Mouse (Mus musculus): ENCODE measurements around the gene Adgrb3. TPM values are rescaled to one million over a fixed set of nuclear protein-coding genes. Genes with fewer than 3 reads are reported as not detected.

The Adgrb3 gene
- polyA plus RNA-seq, 1 experiment from 2014 or later, result 2.4 TPM

GRCm38 (mm10) chr1:25419378-25419777 is 410.1 kb downstream of the Adgrb3 start:
- H3K9me3 ChIP-seq (replicated peaks), result no peaks in the 10 kb centered on the region
- H3K4me1 ChIP-seq, result no peaks in the 10 kb centered on the region
- H3K4me2 ChIP-seq (replicated peaks), result no peak overlapping the region
- H3K36me3 ChIP-seq, result no peaks in the 10 kb centered on the region
- H3K9ac ChIP-seq, result no peak overlapping the region
- no peaks in the 10 kb centered on the region for H3K27me3 ChIP-seq
- ATAC-seq (ENCODE audit: insufficient number of reproducible peaks, low FRiP score, low TSS enrichment, low read depth), result no peak
- no peak overlapping the region for H3K4me3 ChIP-seq (replicated peaks)
- H3K27ac ChIP-seq (replicated peaks), result no peak overlapping the region

- no peak for ATAC-seq (ENCODE audit: insufficient number of reproducible peaks, low FRiP score, low TSS enrichment, low read depth)
- Histone ChIP-seq H3K4me3 (replicated peaks) (no peak overlapping the region), H3K4me2 (replicated peaks) (no peak overlapping the region), H3K27me3 (no peaks in the 10 kb centered on the region), H3K27ac (replicated peaks) (no peak overlapping the region), H3K9me3 (replicated peaks) (no peaks in the 10 kb centered on the region), H3K36me3 (no peaks in the 10 kb centered on the region), H3K9ac (no peak overlapping the region), H3K4me1 (no peaks in the 10 kb centered on the region)
- WGBS, result 69% methylated on average over 2 of the region's 2 CpGs
Measured at GRCm38 (mm10) chr1:25415084-25415483, 414.4 kb downstream of the Adgrb3 start.

- no peak for ATAC-seq (ENCODE audit: insufficient number of reproducible peaks, low FRiP score, low TSS enrichment, low read depth)
- H3K9me3 ChIP-seq (replicated peaks), result no peaks in the 10 kb centered on the region
- WGBS, result 78% methylated on average over 2 of the region's 2 CpGs
- no peak overlapping the region for H3K4me2 ChIP-seq (replicated peaks)
- no peaks in the 10 kb centered on the region for H3K36me3 ChIP-seq
- H3K4me1 ChIP-seq, result no peaks in the 10 kb centered on the region
- no peak overlapping the region for H3K4me3 ChIP-seq (replicated peaks)
- no peaks in the 10 kb centered on the region for H3K27me3 ChIP-seq
- H3K9ac ChIP-seq, result no peak overlapping the region
- H3K27ac ChIP-seq (replicated peaks), result no peak overlapping the region
Measured at GRCm38 (mm10) chr1:25364186-25364585, 465.3 kb downstream of the Adgrb3 start.

- Histone ChIP-seq H3K4me1 (no peaks in the 10 kb centered on the region), H3K36me3 (no peaks in the 10 kb centered on the region), H3K27ac (replicated peaks) (no peak overlapping the region), H3K4me3 (replicated peaks) (no peak overlapping the region), H3K4me2 (replicated peaks) (no peak overlapping the region), H3K9ac (no peak overlapping the region), H3K27me3 (no peaks in the 10 kb centered on the region), H3K9me3 (replicated peaks) (no peaks in the 10 kb centered on the region)
- WGBS, result 87% methylated on average over 4 of the region's 4 CpGs
- ATAC-seq (ENCODE audit: insufficient number of reproducible peaks, low FRiP score, low TSS enrichment, low read depth), result no peak
Measured at GRCm38 (mm10) chr1:25358554-25358953, 471.0 kb downstream of the Adgrb3 start.

DNA sequence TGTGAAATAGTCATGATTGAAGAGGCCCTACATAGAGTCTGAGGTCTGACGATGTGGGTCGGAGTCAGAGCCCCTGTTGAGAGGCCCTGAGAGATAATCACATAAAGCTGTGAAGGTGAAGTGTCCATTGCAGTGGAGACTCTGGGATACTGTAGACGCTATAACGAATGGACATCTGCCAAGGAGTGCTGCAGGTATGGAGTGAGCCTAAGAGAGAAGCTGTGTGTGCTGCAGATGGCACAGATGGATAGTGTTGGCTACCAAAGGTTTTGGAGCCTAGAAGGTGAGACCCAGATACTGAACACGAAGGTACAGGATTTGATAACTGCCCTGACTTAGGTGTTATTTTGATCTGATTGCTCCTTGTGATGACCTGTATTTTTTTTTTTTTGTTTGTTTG is 474.0 kb downstream of the Adgrb3 start:
- H3K4me2 ChIP-seq (replicated peaks), result no peak overlapping the region
- H3K36me3 ChIP-seq, result no peaks in the 10 kb centered on the region
- no peak overlapping the region for H3K4me3 ChIP-seq (replicated peaks)
- no peak overlapping the region for H3K27ac ChIP-seq (replicated peaks)
- ATAC-seq (ENCODE audit: insufficient number of reproducible peaks, low FRiP score, low TSS enrichment, low read depth), result no peak
- no peaks in the 10 kb centered on the region for H3K4me1 ChIP-seq
- 88% methylated on average over 5 of the region's 5 CpGs for WGBS
- no peak overlapping the region for H3K9ac ChIP-seq
- no peaks in the 10 kb centered on the region for H3K9me3 ChIP-seq (replicated peaks)
- no peaks in the 10 kb centered on the region for H3K27me3 ChIP-seq

DNA sequence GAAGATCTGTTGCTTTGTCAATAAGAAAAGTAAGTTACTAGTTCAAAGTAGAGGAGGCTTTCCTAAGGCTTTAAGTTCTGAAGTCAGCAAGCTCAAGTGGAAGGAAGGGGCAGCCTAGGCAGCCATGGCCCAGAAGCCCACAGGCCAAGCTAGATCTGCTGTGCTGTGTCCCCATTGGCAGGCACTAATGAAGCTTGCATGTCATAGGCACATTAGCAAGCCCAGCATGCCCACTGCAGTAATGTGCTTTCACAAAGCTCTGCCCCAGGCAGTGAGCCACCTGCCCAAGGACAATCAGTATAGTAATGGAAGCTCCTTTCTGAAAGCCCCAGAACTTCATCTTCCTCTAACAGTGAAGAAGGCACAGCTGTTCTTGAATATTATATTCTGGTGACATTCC is 484.6 kb downstream of the Adgrb3 start:
- H3K27me3 ChIP-seq, result no peaks in the 10 kb centered on the region
- no peak for ATAC-seq (ENCODE audit: insufficient number of reproducible peaks, low FRiP score, low TSS enrichment, low read depth)
- no peak overlapping the region for H3K4me3 ChIP-seq (replicated peaks)
- no peak overlapping the region for H3K9ac ChIP-seq
- H3K27ac ChIP-seq (replicated peaks), result no peak overlapping the region
- H3K36me3 ChIP-seq, result no peaks in the 10 kb centered on the region
- H3K9me3 ChIP-seq (replicated peaks), result no peaks in the 10 kb centered on the region
- no peaks in the 10 kb centered on the region for H3K4me1 ChIP-seq
- H3K4me2 ChIP-seq (replicated peaks), result no peak overlapping the region

- Histone ChIP-seq H3K9me3 (replicated peaks) (no peaks in the 10 kb centered on the region), H3K36me3 (no peaks in the 10 kb centered on the region), H3K4me1 (no peaks in the 10 kb centered on the region), H3K4me3 (replicated peaks) (no peak overlapping the region), H3K27me3 (no peaks in the 10 kb centered on the region), H3K9ac (no peak overlapping the region), H3K27ac (replicated peaks) (no peak overlapping the region), H3K4me2 (replicated peaks) (no peak overlapping the region)
- no peak for ATAC-seq (ENCODE audit: insufficient number of reproducible peaks, low FRiP score, low TSS enrichment, low read depth)
- 78% methylated on average over 2 of the region's 2 CpGs for WGBS
Measured at GRCm38 (mm10) chr1:25325406-25325805, 504.1 kb downstream of the Adgrb3 start.

DNA sequence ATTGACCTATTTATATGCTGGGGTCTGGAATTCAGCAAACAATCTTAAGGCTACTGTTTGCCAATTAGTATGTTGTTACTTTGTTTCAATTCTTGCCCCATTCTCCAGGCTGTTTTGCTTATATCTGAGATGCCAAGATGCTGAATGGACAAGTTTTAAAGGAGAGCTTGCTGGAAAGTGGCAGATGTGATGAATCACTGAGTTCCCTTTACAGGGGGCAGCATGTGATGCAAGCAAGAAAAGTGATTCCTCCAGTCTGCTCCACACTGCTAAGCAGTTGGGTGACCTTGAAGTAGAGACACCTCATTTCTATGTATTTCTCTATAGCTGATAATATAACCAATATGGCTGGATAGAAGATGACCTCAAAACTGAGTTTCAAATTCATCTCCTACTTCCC is 512.4 kb downstream of the Adgrb3 start:
- ATAC-seq (ENCODE audit: insufficient number of reproducible peaks, low FRiP score, low TSS enrichment, low read depth), result no peak
- H3K36me3 ChIP-seq, result no peaks in the 10 kb centered on the region
- H3K9ac ChIP-seq, result no peak overlapping the region
- no peak overlapping the region for H3K27ac ChIP-seq (replicated peaks)
- H3K4me2 ChIP-seq (replicated peaks), result no peak overlapping the region
- no peaks in the 10 kb centered on the region for H3K27me3 ChIP-seq
- no peaks in the 10 kb centered on the region for H3K4me1 ChIP-seq
- no peak overlapping the region for H3K4me3 ChIP-seq (replicated peaks)
- H3K9me3 ChIP-seq (replicated peaks), result no peaks in the 10 kb centered on the region

GRCm38 (mm10) chr1:25312344-25312743 is 517.2 kb downstream of the Adgrb3 start:
- no peak for ATAC-seq (ENCODE audit: insufficient number of reproducible peaks, low FRiP score, low TSS enrichment, low read depth)
- H3K27ac ChIP-seq (replicated peaks), result no peak overlapping the region
- no peaks in the 10 kb centered on the region for H3K4me1 ChIP-seq
- no peaks in the 10 kb centered on the region for H3K36me3 ChIP-seq
- 63% methylated on average over 2 of the region's 2 CpGs for WGBS
- no peak overlapping the region for H3K4me3 ChIP-seq (replicated peaks)
- H3K9ac ChIP-seq, result no peak overlapping the region
- H3K4me2 ChIP-seq (replicated peaks), result no peak overlapping the region
- no peaks in the 10 kb centered on the region for H3K27me3 ChIP-seq
- H3K9me3 ChIP-seq (replicated peaks), result no peaks in the 10 kb centered on the region

DNA sequence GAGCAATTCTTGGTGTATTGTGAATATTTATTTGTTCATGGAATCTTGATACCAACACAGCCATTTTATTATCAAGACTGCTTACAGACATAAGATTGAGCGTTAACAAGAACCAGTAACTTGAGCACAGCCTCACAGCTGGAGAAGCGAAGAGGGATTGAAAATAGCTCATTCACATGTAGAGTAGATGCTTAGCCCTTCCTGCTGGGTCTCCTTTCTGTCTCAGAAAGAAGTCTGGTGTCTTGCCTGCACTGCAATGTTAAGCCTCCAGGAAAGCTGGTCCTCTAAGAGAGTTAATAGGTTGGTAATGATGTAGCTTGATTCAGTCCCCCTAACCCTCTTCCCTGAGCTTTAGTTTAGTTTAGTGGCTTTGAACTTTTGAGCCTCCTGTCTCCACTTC is 519.4 kb downstream of the Adgrb3 start:
- no peak for ATAC-seq (ENCODE audit: insufficient number of reproducible peaks, low FRiP score, low TSS enrichment, low read depth)
- Histone ChIP-seq H3K9me3 (replicated peaks) (no peaks in the 10 kb centered on the region), H3K27me3 (no peaks in the 10 kb centered on the region), H3K4me3 (replicated peaks) (no peak overlapping the region), H3K36me3 (no peaks in the 10 kb centered on the region), H3K4me2 (replicated peaks) (no peak overlapping the region), H3K9ac (no peak overlapping the region), H3K4me1 (no peaks in the 10 kb centered on the region), H3K27ac (replicated peaks) (no peak overlapping the region)
- 36% methylated on average over 2 of the region's 2 CpGs for WGBS

DNA sequence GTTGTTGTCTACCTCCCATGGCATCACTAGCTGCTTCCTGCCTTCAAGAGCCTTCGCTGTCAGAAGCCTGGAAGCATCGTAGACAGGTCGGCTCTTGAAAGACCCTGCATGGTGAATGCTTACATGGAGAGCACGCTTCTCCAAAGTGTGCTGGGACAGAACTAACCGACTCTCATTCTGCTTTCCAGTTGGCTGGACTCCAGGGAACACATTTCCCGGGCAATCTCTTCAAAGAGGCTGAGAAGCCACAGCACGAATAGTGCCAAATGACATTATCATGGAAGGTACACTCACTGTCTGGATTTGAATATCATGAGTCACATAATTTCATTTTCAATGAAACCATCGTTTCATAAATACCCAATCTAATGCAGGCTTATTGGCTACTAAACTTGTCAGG is 548.0 kb downstream of the Adgrb3 start:
- H3K27ac ChIP-seq (replicated peaks), result no peak overlapping the region
- no peak overlapping the region for H3K9ac ChIP-seq
- H3K27me3 ChIP-seq, result no peaks in the 10 kb centered on the region
- H3K4me1 ChIP-seq, result no peaks in the 10 kb centered on the region
- 81% methylated on average over 8 of the region's 8 CpGs for WGBS
- H3K4me2 ChIP-seq (replicated peaks), result no peak overlapping the region
- no peaks in the 10 kb centered on the region for H3K36me3 ChIP-seq
- ATAC-seq (ENCODE audit: insufficient number of reproducible peaks, low FRiP score, low TSS enrichment, low read depth), result no peak
- no peaks in the 10 kb centered on the region for H3K9me3 ChIP-seq (replicated peaks)
- no peak overlapping the region for H3K4me3 ChIP-seq (replicated peaks)

DNA sequence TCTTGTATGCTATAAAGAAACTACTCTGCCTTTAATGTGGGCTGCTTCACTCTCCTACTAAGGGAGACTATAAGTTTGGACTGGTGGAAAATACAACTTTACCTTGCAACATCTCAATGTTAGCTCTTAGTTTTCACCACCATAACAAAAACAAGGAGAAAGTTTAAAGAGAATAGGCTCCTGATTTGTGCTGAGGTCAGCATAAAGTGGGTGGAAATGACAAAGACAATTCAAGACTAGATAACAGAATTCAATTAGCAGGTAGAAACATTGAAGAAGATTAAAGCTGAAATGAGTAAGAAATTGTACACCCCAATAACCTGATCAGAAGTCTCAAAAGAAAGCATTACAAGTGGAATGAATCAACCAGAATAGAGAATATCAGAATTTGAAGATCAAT is 578.9 kb downstream of the Adgrb3 start:
- H3K27ac ChIP-seq (replicated peaks), result no peak overlapping the region

DNA sequence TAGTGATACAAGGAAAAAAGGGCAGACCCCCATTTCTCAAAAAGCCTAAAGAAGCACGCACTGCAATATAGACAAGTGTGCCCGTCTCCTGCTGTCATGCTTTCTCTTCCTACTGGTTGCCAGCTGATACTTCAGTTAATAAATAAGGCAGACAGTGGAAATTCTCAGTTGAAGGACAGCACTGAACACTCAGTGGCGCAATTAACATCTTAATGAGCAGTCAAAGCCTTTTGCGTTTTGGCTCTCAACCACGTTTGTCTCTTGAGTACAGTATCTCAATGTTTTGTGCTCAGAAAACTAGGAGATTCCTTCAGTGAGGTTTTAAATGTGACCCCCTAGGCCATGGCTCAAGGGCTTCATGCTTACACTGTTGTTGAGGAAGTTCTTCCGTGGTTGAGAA is 587.1 kb downstream of the Adgrb3 start:
- no peaks in the 10 kb centered on the region for H3K9me3 ChIP-seq (replicated peaks)
- no peaks in the 10 kb centered on the region for H3K36me3 ChIP-seq
- no peaks in the 10 kb centered on the region for H3K27me3 ChIP-seq
- H3K4me3 ChIP-seq (replicated peaks), result no peak overlapping the region
- no peak overlapping the region for H3K9ac ChIP-seq
- H3K27ac ChIP-seq (replicated peaks), result no peak overlapping the region
- no peak for ATAC-seq (ENCODE audit: insufficient number of reproducible peaks, low FRiP score, low TSS enrichment, low read depth)
- no peaks in the 10 kb centered on the region for H3K4me1 ChIP-seq
- 76% methylated on average over 6 of the region's 6 CpGs for WGBS
- H3K4me2 ChIP-seq (replicated peaks), result no peak overlapping the region

More for the DNA sequence above, 578.9 kb downstream of the Adgrb3 start:
- no peak overlapping the region for H3K4me3 ChIP-seq (replicated peaks)
- H3K36me3 ChIP-seq, result no peaks in the 10 kb centered on the region
- no peak for ATAC-seq (ENCODE audit: insufficient number of reproducible peaks, low FRiP score, low TSS enrichment, low read depth)
- no peaks in the 10 kb centered on the region for H3K4me1 ChIP-seq
- H3K9ac ChIP-seq, result no peak overlapping the region
- no peaks in the 10 kb centered on the region for H3K9me3 ChIP-seq (replicated peaks)
- no peak overlapping the region for H3K4me2 ChIP-seq (replicated peaks)
- H3K27me3 ChIP-seq, result no peaks in the 10 kb centered on the region
